Mouse (Mus musculus): ENCODE data around the gene Cyb5b.

Cyb5b gene

GRCm38 (mm10) chr8:107130028-107130427 lies 20.4 kb upstream of the Cyb5b start:
- no peak for DNase-seq (ENCODE audit: low spot score)

DNA sequence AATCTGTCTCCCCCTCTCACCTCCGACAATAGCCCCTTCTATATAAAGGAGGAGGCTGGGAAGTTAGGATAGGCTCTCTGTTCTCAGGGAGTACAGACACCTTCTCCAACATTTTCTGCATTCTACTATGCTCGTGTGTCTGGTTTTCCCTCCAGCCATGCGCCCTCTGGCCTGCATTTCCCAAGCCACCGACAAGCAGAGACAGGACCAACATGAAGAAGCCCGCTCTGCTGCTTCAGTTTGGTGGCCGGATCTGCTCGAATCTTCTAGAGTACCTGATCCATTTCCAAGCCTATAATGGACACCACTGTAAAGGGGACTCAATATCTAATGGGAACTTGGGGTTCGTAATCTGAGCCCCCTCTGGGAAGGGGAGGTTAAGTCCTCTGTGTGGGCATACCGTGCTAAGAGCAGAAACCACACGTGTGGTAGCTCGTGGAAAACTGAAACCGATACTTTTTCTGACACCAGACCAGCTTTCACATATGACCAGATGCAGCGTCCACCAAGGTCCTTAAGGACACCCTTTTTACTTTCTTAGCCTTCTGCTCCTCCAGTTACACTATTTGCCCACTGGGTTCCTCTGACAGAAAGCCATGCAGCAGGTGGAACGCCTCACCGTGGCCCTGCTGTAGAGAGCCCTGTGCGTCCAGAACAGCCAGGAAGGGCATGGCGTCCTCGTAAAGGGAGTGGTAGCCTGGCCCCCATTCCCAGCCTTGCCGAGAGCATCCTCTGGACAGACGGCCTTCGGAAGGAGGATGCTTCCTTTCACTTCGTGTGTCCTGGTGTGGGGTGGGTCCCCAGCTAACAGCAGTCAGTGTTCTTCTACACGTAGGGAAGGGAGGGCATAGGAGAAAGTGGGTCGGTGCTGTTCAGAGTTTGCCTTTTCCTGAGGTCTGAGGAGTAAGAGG lies 17.6 kb upstream of the Cyb5b start:
- DNase-seq (ENCODE audit: low spot score) = peak; percentile 74

GRCm38 (mm10) chr8:107133881-107134280 lies 16.6 kb upstream of the Cyb5b start:
- DNase-seq (ENCODE audit: low spot score) = peak; percentile 51

- no peak for DNase-seq (ENCODE audit: low spot score)
Measured at GRCm38 (mm10) chr8:107136003-107136612, 14.3 kb upstream of the Cyb5b start.

DNA sequence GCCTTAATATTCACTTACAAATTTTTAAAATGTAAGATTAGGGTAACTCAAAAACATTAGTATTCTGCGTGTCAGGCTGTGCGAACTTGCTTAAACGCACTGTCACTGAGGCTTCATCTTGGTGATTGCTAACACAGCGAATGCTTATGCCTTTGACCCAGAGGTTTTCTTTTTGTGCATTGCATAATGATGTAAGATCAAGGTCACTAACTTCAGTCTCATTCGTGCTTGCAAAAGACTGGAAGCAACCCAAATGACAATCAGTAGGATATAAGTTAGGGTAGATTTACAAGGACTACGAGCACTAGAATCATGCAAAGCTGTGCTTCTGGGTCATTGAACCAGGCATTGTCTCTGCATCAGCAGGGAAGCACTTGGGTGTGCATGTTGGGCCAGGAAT lies 12.8 kb upstream of the Cyb5b start:
- no peak for DNase-seq (ENCODE audit: low spot score)

DNA sequence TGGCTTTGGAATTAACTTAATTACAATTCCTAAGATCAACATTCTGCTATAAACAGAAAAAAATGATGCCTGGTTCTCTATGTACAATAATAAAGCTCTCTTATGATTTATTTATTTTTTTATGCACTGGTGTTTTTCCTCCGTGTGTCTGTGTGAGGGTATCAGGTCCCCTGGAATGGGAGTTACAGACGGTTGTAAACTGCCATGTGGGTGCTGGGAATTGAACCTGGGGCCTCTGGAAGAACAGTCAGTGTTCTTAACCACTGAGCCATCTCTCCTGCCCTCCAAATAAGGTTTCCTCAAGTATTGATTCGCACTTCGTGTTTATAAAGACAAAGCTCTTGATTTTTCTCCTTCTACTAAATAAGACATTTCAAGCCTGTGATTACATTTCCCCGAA lies 12.1 kb upstream of the Cyb5b start:
- no peak for DNase-seq (ENCODE audit: low spot score)

- peak; percentile 55 for DNase-seq (ENCODE audit: low spot score)
Measured at GRCm38 (mm10) chr8:107139704-107140470, 10.6 kb upstream of the Cyb5b start.

DNA sequence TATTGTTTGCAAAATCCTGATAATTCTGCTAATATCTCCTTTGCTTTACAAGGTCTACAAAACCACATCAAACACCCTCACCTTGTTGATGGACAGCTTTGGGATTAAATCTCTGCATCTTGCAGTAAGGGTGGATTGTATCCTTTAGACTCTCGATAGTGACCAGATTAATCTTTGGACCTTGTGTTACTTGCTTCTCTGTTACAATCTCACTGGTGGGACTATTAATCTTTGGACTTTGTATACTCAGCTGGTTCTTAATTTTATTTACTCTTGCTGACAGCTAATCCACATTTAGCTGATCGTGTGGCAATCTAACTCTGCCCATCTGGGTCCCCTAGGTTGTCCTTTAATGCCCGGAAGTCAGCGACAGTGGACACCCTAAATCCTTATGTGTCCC lies 7.9 kb upstream of the Cyb5b start:
- DNase-seq (ENCODE audit: low spot score) = no peak

- peak; percentile 51 for DNase-seq (ENCODE audit: low spot score)
Measured at GRCm38 (mm10) chr8:107143501-107143900, 6.9 kb upstream of the Cyb5b start.

DNA sequence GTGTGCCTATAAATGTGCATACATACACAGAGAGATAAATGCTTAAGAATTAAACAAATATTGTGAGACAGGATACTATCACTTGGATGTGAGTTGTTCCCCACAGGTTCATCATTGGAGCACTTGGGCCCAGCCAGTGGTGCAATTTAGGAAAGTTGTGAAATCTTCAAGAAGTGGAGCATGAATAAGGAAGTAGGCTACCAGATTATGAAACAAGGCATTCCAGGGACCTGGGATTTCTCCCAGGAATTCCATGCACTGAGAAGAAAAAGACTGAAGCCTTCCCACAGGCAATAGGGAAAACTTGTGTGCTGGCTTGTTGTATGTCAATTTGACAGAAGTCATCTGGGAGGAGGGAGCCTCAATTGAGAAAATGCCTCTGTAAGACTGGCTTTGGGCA lies 4.3 kb upstream of the Cyb5b start:
- DNase-seq (ENCODE audit: low spot score) = no peak

DNA sequence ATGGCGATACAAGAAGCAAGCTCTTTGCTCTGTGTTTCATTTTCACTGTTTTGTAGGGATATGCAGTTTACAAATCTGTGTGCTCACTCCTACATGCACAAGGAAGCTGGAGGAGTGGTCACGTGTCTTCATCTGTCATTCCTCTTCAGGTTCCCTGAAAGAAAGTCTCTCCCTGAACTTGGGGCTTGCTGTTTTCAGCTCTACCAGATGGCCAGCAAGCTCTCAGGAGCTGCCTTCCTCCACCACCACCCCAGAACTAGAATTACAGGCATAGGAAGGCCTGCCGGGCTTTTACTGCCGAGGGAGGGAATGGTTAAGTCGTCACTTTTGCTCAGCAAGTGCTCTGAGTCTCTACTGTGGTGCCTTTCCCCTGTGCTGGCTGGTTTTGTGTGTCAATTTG lies 1.6 kb upstream of the Cyb5b start:
- no peak for DNase-seq (ENCODE audit: low spot score)

DNA sequence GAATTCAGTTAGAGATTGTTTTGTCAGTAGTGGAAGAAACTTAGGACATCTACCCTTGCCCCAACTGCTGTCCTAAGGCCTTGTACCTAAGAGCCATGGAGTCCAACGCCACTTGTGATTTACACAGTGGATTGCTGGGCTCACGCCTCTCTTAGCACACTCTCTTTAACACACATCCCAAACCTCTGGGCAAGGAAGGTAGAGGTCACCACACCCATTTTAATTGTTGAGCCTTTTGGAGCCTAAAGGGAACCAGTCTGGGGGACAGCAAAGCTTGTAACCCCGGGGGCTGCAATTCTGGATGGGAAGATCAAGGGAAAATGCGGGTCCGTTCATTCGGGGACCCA lies 410 bp upstream of the Cyb5b start:
- DNase-seq (ENCODE audit: low spot score) = no peak

DNA sequence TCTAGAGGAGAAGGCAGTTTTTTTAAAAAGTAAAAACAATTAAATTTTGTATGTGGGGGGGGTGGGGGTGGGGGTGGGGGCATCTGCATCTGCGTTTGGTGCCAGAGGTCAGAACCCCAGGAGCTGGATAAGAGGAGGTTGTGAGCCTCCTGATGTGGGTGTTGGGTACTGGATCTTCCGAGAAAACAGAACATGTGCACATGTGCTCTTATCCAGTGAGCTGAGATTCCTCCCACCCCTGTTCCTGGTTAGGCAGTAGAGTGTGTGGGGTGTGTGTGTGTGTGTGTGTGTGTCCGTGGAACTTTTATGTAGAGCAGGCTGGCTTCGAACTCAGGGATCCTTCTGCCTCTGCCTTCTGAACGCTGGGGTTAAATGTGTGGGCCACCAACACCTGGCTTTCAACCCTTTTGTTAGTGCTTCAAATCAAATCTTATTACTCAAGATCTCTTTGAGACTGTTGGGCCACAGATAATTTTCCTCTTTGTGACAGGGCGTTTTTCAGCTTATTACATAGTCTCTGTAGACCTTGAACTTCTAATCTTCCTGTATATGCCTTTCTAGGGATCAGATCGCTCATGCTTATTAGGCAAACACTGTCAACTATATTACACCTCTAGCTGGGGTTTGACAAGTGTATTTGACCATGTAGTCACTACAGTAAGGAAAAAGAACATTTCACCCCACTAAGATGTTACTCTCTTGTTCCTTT lies 926 bp downstream of the Cyb5b start:
- no peak for DNase-seq (ENCODE audit: low spot score)

- peak; percentile 26 for DNase-seq (ENCODE audit: low spot score)
Measured at GRCm38 (mm10) chr8:107153326-107154210, 3.1 kb downstream of the Cyb5b start.

DNA sequence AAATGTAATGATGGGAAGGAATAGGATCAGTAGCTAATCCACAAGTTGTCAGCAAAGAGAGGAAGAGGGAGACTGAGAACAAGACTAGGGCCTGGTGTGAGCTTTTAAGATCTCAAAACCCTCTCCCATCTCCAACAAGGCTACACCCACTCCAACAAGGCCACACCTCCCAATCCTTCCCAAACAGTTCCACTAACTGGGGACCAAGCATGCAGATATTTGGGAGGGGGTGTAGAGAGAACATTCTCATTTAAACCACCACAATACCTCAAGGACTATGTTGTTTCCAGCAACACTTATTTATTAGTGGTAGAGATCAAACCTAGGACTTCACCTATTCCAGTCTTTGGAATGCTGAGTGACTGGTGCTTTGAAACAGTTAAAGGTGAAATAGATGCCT lies 6.4 kb downstream of the Cyb5b start:
- no peak for DNase-seq (ENCODE audit: low spot score)

DNA sequence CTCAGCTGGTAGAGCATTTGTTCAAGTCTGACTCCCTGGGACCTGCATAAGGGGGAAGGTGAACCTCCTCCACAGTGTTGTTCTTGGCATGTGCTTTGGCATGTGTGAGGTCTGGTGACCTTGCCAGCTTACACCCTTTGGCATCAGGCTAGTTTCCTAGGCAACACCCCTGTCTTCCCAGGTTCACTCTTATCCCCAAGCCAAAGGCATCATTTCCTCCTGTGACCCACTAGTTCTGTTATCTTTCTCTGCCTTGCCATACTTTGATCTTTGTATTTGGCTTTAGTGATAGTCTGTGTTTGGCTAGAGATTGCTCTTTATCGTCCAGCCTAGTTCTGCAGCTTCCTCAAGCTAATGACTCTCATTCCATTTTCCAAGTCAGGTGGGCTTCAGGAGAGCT lies 7.4 kb downstream of the Cyb5b start:
- DNase-seq (ENCODE audit: low spot score) = no peak

- DNase-seq (ENCODE audit: low spot score) = no peak
Measured at GRCm38 (mm10) chr8:107158890-107159289, 8.4 kb downstream of the Cyb5b start.

- no peak for DNase-seq (ENCODE audit: low spot score)
Measured at GRCm38 (mm10) chr8:107164251-107164773, 13.9 kb downstream of the Cyb5b start.

DNA sequence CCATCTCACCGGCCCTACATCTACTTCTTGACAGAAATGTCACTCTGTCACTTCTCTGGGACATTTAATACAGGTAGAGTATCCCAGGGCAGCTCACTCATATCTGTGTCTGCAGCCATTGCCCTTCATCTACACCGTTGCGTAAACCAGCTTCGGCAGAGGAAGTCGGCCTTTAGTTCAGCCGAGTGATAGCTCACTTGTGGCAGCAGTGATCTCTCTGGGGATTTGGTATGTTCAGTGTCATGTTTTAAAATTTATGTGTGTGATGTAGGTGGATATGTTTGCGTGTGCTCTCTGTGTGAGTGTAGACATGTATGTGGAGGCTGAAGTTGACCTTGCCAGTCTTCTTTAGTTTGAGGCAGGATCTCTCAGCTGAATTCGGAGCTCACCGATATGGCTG lies 15.3 kb downstream of the Cyb5b start:
- DNase-seq (ENCODE audit: low spot score) = no peak

DNA sequence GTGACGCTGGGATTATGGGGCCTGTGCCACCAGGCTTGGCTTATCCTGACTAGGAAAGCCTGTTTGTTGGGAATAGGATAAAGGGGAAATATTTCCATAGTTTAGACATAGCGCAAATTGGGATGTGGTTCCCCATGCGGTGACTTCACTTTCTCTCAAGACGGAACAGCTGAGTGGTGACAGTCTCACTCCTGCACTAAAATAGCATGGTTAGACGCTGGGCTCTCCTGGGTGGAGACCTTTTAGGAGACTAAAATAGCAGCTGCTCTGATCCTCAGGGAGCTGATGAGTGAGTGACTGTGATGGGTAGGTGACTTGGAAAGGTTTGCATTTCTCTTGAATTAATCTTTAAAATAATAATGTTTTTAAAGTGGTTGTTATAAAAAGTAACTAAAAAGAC lies 17.4 kb downstream of the Cyb5b start:
- no peak for DNase-seq (ENCODE audit: low spot score)

GRCm38 (mm10) chr8:107172152-107172551 lies 21.7 kb downstream of the Cyb5b start:
- no peak for DNase-seq (ENCODE audit: low spot score)
